Mouse (Mus musculus) C3H10T1/2 (cell line): ENCODE measurements around the gene Ydjc. TPM values are rescaled to one million over a fixed set of nuclear protein-coding genes. Genes with fewer than 3 reads are reported as not detected.

Experiments used
- polyA plus RNA-seq, 2 experiments: library from polyadenylated mRNA; unstranded; fragments of >200 nt; fragmentation: generic; extraction: Trizol; gene quantifications; one replicate each; pipeline ENCODE4 v1.2.1; 2012; ENCODE audit warnings: missing spikeins in 2 of 2

Gene Ydjc
- polyA plus RNA-seq: 1 to 10 TPM; 3.3 to 10.0 TPM

DNA sequence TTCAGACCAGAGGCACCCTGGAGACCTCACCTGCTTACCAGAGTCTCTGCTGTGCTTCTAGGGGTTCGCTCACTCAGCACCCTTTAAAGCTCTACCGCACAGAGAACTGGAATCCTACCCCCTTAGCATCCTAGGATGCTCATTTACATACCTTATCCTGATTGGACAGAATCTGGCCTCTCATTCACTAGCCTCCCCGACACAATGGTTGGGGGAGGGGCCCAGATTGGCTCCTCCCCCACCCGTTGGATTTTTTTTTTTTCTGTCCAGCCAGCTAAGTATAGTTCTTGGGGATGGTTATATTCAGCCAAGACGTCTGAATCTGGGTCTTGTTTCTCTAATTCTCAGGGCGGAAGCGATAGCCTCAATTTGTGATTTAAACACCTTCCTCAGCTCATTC lies at the start of gene Ydjc:
Gene Ydjc, plus strand, starts transcription at position 283 of the 400 bp plus-strand sequence.

DNA sequence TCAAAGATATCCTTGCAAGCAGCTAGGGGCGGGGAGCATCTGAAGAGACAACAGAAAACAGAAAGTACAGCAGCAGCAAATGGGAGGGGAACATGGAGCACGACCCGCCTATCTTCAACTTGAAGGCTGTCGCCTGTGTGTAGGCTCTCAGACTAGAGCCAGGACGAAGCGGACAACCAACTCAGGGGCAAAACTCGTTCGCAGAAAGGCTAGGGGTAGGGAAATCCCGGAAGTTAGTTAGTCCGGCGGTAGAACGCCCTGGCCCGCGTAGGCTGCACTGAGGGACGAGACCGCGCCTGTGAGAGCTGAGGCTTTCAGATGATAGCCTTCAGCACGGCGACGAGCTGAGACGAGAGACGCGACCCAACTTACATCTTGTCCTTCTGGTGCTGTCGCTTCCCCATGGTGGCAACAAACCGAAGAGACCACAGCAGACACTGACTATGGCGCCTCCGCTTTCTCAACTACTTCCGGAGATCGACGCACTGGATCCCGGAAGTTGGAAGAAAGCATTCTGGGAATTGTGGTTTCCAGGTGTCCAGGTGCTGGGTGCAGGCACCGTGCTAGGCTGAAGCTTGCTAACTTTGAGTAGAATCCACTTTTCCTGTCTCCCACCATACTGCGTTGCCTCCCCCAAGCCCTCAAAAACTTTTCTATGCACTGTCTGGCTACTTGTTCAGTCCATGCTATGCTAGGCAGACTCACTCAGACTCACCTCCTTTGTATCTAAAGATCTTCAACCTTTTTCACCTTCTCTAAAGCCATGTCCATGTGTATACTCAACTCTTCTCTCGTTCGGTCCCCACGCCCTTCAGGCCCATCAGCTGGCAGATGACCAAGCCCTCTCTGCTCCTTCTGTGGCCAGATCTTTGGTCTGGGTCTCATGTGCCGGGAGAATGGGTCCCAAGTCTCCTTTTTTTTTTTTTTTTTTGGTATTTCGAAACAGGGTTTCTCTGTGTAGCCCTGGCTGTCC lies 33.4 kb upstream of the Ydjc start, which contains the start of gene Ppil2:
Gene Ppil2, minus strand, starts transcription at position 487 of the 973 bp plus-strand sequence.

DNA sequence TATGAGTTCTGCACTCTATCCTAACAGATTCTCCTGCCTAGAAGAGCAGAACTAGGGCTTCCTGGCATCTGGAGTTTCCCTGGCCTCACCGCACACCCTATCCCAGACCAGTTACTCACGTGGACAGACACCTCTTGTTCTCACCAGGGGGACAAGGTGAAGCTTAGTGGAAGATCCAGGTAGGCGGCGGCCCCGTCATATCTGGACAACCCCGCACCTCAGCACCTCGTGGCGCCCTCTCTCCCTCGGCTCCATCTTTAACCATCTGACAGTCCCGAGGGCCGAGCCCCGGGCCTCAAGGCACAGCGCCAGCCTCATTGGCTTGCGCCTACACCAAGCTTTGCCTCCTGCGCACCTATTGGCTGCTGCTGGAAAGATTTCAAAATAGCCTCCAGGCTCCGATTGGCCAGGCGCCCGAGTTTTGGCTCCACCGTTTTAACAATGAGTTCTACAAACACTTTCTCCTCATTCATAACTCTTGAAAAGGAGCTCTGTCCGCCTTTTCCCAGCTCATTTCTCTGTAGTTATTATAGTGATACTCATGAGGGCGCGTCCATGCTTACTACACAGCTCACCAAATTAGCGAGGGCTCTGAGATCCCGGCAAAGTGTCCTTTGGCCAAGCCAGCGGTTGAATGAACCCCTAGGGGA lies 19.4 kb upstream of the Ydjc start, which contains the start of gene 2610318N02Rik:
Gene 2610318N02Rik, minus strand, starts transcription at position 297 of the 650 bp plus-strand sequence.

DNA sequence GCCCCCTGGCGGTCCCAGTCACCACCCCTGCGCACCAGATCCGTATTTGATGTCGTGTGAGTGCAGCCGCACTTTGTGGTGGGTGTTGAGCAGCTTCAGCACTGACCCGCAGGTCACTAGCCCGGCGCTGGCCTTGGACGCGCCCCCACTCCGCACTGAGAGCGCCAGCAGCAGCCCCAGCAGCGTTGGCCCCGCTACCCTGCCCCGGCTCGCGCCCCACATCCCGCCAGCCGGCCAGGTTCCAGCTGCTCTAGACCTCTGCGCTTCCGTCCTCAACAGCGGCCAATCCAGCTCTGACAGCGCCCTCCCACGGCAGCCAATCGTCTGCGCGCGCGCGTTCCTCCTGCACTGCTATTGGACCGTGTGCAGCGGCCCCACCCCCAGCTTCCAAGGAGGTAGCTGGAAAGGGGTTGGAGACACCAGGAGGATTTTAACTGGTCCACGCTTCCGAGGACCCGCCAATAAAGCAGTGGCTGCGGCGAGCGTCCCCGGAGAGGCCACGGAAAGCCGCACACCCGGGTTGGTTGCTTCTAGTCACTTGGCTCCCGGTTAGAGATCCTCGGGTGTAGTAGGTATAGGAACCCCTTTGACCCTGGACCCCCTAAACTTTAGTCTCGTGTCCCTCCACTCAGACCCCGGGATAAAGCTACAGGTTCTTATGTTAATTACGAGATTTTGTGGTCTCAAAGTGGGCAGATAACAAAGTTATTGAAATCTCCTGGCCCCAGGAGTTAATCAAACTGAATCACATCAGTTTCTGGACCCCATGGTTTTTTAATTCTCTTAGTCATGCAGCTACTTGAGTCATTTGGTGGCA lies 12.1 kb upstream of the Ydjc start, which contains the start of gene Sdf2l1:
Gene Sdf2l1, minus strand, starts transcription at position 295 of the 817 bp plus-strand sequence.

DNA sequence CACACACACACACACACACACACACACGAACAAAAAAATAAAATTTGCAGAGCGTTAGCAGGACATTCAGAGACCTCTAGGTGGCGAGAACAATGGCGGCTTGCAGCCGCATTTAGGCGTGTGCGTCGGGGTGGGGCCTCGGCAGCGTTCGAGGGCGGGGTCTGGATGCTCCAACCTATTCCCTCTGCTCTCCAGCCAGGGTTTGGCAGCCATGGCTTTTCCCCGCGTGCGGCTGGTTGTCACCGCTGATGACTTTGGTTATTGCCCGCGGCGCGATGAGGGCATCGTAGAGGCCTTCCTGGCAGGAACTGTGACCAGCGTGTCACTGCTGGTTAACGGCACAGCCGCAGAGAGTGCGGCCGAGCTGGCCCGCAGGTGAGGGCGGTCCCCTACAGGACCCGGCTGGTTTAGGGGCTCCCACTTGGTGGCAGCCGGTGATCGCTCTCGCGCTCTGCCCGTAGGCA lies 2.4 kb downstream of the Ydjc start, which contains the start of gene Ccdc116:
Gene Ccdc116, minus strand, starts transcription at position 458 of the 464 bp plus-strand sequence.

DNA sequence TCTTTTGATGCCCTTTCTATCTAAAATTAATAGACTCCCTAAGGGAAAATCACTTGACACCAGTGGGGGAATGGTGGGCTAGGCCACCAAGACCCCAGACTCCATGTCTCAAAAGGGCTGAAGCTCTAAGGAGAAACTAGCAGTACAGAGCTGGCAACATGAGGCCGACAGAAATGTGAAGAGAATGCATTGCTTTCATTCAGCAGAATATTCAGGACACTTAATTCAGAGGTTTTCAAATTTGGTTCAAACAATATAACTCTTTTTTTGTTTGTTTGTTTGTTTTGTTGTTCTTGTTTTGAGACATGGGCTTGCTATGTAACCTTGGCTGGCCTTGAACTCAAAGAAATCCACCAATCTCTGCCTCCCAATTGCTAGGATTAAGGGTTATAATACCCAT lies 58.1 kb downstream of the Ydjc start, which contains the start of gene Ube2l3:
Gene Ube2l3, minus strand, starts transcription at position 101 of the 400 bp plus-strand sequence.

DNA sequence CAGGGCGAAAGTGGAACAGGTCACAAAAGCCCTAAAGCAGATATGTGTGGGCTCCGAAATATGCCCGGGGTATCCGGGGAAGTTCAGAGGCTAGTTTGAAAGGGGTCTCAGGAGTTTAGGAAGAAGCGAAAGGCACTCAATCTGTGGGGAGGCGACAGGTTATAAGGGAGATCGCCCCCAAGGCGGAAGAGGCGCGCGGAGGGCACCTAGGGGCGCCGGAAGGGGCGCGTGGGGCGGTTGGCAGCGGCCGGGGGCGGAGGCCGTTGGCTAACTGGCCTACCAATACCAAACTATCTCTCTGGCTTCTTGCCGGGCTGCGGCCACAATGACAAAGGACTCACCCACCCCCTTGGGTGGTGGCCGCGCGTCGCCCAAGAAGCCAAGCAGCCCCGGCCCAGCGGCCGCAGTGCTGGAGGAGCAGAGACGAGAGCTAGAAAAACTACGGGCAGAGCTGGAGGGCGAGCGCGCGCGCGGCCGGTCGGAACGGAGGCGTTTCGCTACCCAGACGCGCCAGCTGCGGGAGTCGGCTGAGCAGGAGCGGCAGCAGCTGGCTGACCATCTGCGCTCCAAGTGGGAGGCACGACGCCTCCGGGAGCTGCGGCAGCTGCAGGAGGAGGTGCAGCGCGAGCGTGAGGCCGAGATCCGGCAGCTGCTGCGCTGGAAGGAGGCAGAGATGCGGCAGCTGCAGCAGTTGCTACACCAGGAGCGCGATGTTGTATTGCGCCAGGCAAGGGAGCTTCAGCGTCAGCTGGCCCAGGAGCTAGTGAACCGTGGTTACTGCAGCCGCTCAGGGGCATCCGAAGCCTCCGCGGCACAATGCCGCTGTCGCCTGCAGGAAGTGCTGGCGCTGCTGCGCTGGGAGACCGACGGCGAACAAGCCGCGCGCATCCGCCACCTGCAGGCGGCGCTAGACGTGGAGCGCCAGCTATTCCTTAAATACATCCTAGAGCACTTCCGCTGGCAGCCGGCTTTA lies 64.3 kb downstream of the Ydjc start, which contains the start of gene Rimbp3:
Gene Rimbp3, plus strand, starts transcription at position 215 of the 973 bp plus-strand sequence.

Other genes starting within 250 kb of the Ydjc start
- 10 to 100 TPM in 1 of 2 experiments, 1 to 10 TPM in 1; 5.3 to 18.2 TPM for gene Ppm1f, start 248.2 kb upstream of the Ydjc start, polyA plus RNA-seq
- 10 to 100 TPM in 1 of 2 experiments, 1 to 10 TPM in 1; 7.6 to 55.8 TPM for gene Mapk1, start 161.2 kb upstream of the Ydjc start, polyA plus RNA-seq
- gene Ypel1, start 74.9 kb upstream of the Ydjc start, polyA plus RNA-seq: 1 to 10 TPM in 1 of 2 experiments, under 1 TPM in 1; 0.53 to 9.9 TPM
- 10 to 100 TPM; 32.0 to 74.9 TPM for gene Ppil2, start 33.4 kb upstream of the Ydjc start, polyA plus RNA-seq
- 1 to 10 TPM in 1 of 2 experiments, not detected in 1; 1.4 TPM for gene 2610318N02Rik, start 19.5 kb upstream of the Ydjc start, polyA plus RNA-seq
- 10 to 100 TPM; 28.1 to 40.3 TPM for gene Sdf2l1, start 12.2 kb upstream of the Ydjc start, polyA plus RNA-seq
- under 1 TPM; 0.02 to 0.24 TPM for gene Ccdc116, start 2.6 kb downstream of the Ydjc start, polyA plus RNA-seq
- 100 to 1,000 TPM in 1 of 2 experiments, 10 to 100 TPM in 1; 62.2 to 108 TPM for gene Ube2l3, start 58.0 kb downstream of the Ydjc start, polyA plus RNA-seq
- gene Rimbp3, start 64.0 kb downstream of the Ydjc start, polyA plus RNA-seq: under 1 TPM; 0.01 to 0.05 TPM
- gene Hic2, start 89.0 kb downstream of the Ydjc start, polyA plus RNA-seq: 1 to 10 TPM in 1 of 2 experiments, under 1 TPM in 1; 0.53 to 2.5 TPM
- 1 to 10 TPM in 1 of 2 experiments, under 1 TPM in 1; 0.55 to 6.1 TPM for gene Tmem191c, start 131.5 kb downstream of the Ydjc start, polyA plus RNA-seq
- gene Serpind1, start 186.8 kb downstream of the Ydjc start, polyA plus RNA-seq: under 1 TPM in 1 of 2 experiments, not detected in 1; 0.07 TPM